In the genomic region with DNA sequence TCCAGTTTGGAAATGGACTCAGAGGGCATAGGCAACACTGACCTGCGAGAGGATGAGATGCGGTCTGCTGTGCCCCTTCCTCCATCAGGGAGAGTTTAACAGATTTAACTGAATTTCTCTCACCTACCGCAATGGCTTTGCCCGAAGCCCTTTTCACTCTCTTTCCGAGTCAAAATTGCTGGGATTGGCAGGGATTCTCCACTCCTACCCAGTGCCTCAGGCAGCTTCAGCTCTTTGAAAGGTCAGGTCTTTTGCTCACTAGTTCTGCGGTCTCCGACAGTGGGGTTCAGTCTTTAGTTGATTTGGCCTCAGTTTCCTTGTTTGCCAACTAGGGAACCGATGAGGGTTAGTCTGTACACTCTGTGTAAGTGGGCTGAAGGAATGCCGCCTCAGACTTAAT, we compare ENCODE assay signal across 9 mouse cellular contexts. TPM values are rescaled to one million over a fixed set of nuclear protein-coding genes. Genes with fewer than 3 reads are reported as not detected.
A peak's percentile ranks its signal among the peaks of the same experiment; 100 is the strongest.
DNase-seq lines count a peak whose midpoint lies in the region; ATAC-seq and TF ChIP-seq lines count a peak whose summit lies in the region.
"Had no signal": no experiment of that assay in that cellular context is flagged by ENCODE, and none has a peak within 500 bp of the region (broad histone marks: within the 10 kb centered on the region; RNA-seq: fewer than 3 reads in every experiment).

No protein-coding gene starts in this region.

- no peaks in the 10 kb centered on the region for H3K36me3 ChIP-seq in lung, embryonic 16.5 days (ENCODE audit: control insufficient read depth, insufficient read depth, low read length)
- no peaks in the 10 kb centered on the region for H3K36me3 ChIP-seq in forebrain, postnatal 0 days (ENCODE audit: insufficient read depth)
- no peaks in the 10 kb centered on the region for H3K36me3 ChIP-seq in midbrain, embryonic 12.5 days
- H3K36me3 ChIP-seq: liver, embryonic 13.5 days had no signal

- DNase-seq in lung, postnatal 25 days (ENCODE audit: low spot score), result no peak
- no peak for DNase-seq in forebrain, postnatal 0 days
- no peak for DNase-seq in gastrocnemius, postnatal 14 days
- no peak for DNase-seq in right cerebral cortex, postnatal 36 days (ENCODE audit: low spot score in 2 of 2)
- no peak for DNase-seq in urinary bladder, adult 18-20 months (ENCODE audit: low spot score in 2 of 2)
- DNase-seq: heart, adult 18-20 months; liver, embryonic 13.5 days had no signal

- 41% methylated on average over 9 of the region's 9 CpGs for WGBS in lung, embryonic 16.5 days
- WGBS in forebrain, postnatal 0 days, result 29% methylated on average over 9 of the region's 9 CpGs
- 11% methylated on average over 9 of the region's 9 CpGs for WGBS in midbrain, embryonic 12.5 days

- H3K4me1 ChIP-seq in lung, embryonic 16.5 days (replicated peaks; ENCODE audit: control insufficient read depth, insufficient read depth, low read length), result peaks cover 7% of the 10 kb centered on the region
- no peaks in the 10 kb centered on the region for H3K4me1 ChIP-seq in forebrain, postnatal 0 days (ENCODE audit: insufficient read depth)
- H3K4me1 ChIP-seq in midbrain, embryonic 12.5 days, result peaks cover 21% of the 10 kb centered on the region

- H3K4me3 ChIP-seq in lung, embryonic 16.5 days (ENCODE audit: low read length), result no peak overlapping the region; the same call in 1 of the 2 replicates
- H3K4me3 ChIP-seq in forebrain, postnatal 0 days (ENCODE audit: low read depth, low read length), result no peak overlapping the region
- no peak overlapping the region for H3K4me3 ChIP-seq in midbrain, embryonic 12.5 days

- H3K9me3 ChIP-seq in lung, embryonic 16.5 days (ENCODE audit: control insufficient read depth, low read length), result no peaks in the 10 kb centered on the region
- no peaks in the 10 kb centered on the region for H3K9me3 ChIP-seq in forebrain, postnatal 0 days (ENCODE audit: low read length)
- H3K9me3 ChIP-seq in midbrain, embryonic 12.5 days, result no peaks in the 10 kb centered on the region
- H3K9me3 ChIP-seq: liver, embryonic 13.5 days had no signal

- no peak overlapping the region for H3K9ac ChIP-seq in lung, embryonic 16.5 days (ENCODE audit: low read length)
- no peak overlapping the region for H3K9ac ChIP-seq in forebrain, postnatal 0 days
- no peak overlapping the region for H3K9ac ChIP-seq in midbrain, embryonic 12.5 days (replicated peaks)
- H3K9ac ChIP-seq: liver, embryonic 13.5 days had no signal

- intact Hi-C loops in gastrocnemius, postnatal 14 days (cut with DNase I; ENCODE audit: low total_unique reads), result no loop called here

- no peak for ATAC-seq in lung, embryonic 16.5 days (ENCODE audit: low read depth)
- ATAC-seq in forebrain, postnatal 0 days, result no peak
- ATAC-seq in midbrain, embryonic 12.5 days (ENCODE audit: low FRiP score, low read depth), result no peak

- H3K4me2 ChIP-seq in lung, embryonic 16.5 days (ENCODE audit: low read depth, low read length), result peak overlapping the region; percentile 96; the same call in 1 of the 2 replicates
- H3K4me2 ChIP-seq in forebrain, postnatal 0 days (ENCODE audit: low read depth), result peak overlapping the region; percentile 98; the same call in 1 of the 2 replicates
- peak overlapping the region; percentile 100 for H3K4me2 ChIP-seq in midbrain, embryonic 12.5 days (replicated peaks)

- no peak for TF ChIP-seq CTCF in forebrain, postnatal 0 days (IDR thresholded peaks at IDR 0.05; ENCODE audit: low read depth)

- H3K27me3 ChIP-seq in lung, embryonic 16.5 days (ENCODE audit: control insufficient read depth, insufficient read depth, low read depth, low read length), result peaks cover 20% of the 10 kb centered on the region
- 0 out of 2 replicates have a peak, but pooled peaks cover 8% of the 10 kb centered on the region for H3K27me3 ChIP-seq in forebrain, postnatal 0 days (ENCODE audit: insufficient read depth, low read length)
- peaks cover 55% of the 10 kb centered on the region for H3K27me3 ChIP-seq in midbrain, embryonic 12.5 days

- H3K27ac ChIP-seq in lung, embryonic 16.5 days (ENCODE audit: low read length), result no peak overlapping the region
- no peak overlapping the region for H3K27ac ChIP-seq in forebrain, postnatal 0 days (ENCODE audit: low read depth, low read length)
- no peak overlapping the region for H3K27ac ChIP-seq in midbrain, embryonic 12.5 days (replicated peaks)
- H3K27ac ChIP-seq: liver, embryonic 13.5 days had no signal

RNA-seq across cellular contexts. Expression of a gene that starts 1.5 kb away (rescaled TPM):
- 7.9 and 8.3 TPM in 2 replicates for polyA plus RNA-seq in lung, embryonic 16.5 days (2015; fragmentation: Nextera tagmentation; extraction: Ambion mirVana)
- total RNA-seq in forebrain, postnatal 0 days (2014; rRNA removed), result 1.4 and 1.5 TPM in 2 replicates
- polyA plus RNA-seq in forebrain, postnatal 0 days (2015; fragmentation: Nextera tagmentation; extraction: Ambion mirVana), result 0.84 and 1.2 TPM in 2 replicates
- polyA plus RNA-seq in midbrain, embryonic 12.5 days (2016; fragmentation: Nextera tagmentation; extraction: Ambion mirVana), result 4.4 and 8.5 TPM in 2 replicates
- total RNA-seq in gastrocnemius, postnatal 14 days (2021), result under 1 TPM; 0.29 to 0.35 TPM

RNA-seq across cellular contexts. Expression of a gene that starts 35.9 kb away (rescaled TPM):
- 2.4 TPM in 2 replicates for polyA plus RNA-seq in lung, embryonic 16.5 days (2015; fragmentation: Nextera tagmentation; extraction: Ambion mirVana)
- 9.0 and 11.0 TPM in 2 replicates for total RNA-seq in forebrain, postnatal 0 days (2014; rRNA removed)
- polyA plus RNA-seq in forebrain, postnatal 0 days (2015; fragmentation: Nextera tagmentation; extraction: Ambion mirVana), result 2.1 TPM in 2 replicates
- polyA plus RNA-seq in midbrain, embryonic 12.5 days (2016; fragmentation: Nextera tagmentation; extraction: Ambion mirVana), result 6.0 and 6.5 TPM in 2 replicates
- total RNA-seq in gastrocnemius, postnatal 14 days (2021), result 1 to 10 TPM; 2.9 to 3.0 TPM
